Mouse (Mus musculus) monocyte, adult 59 days (primary cell): ENCODE data around the gene Lctl. TPM values are rescaled to one million over a fixed set of nuclear protein-coding genes. Genes with fewer than 3 reads are reported as not detected.

Experiments
- total RNA-seq, 2 experiments: library from RNA; stranded (reverse); gene quantifications; one replicate each; pipeline ENCODE4 v1.2.4; 2023

The Lctl gene
- not detected for total RNA-seq

GRCm38 (mm10) chr9:64116876-64117275, at the start of gene Lctl:
Gene Lctl (plus strand): TSS chr9:64117147.

GRCm38 (mm10) chr9:64172816-64173665, 56.1 kb downstream of the Lctl start, which contains the start of the genes Zwilch and Rpl4:
Gene Zwilch (minus strand): TSS chr9:64173104.
Gene Rpl4 (plus strand): TSS chr9:64173375.

GRCm38 (mm10) chr9:64178974-64179646, 62.2 kb downstream of the Lctl start, which contains the start of gene Snapc5:
Gene Snapc5 (plus strand): TSS chr9:64179274.

Other genes starting within 250 kb of the Lctl start
- gene Smad6, start 95.1 kb upstream of the Lctl start, total RNA-seq, result 1 to 10 TPM; 4.2 to 4.6 TPM
- 1 to 10 TPM; 1.0 to 2.8 TPM for gene Zwilch, start 56.0 kb downstream of the Lctl start, total RNA-seq
- 1,000 to 10,000 TPM; 1,059 to 1,121 TPM for gene Rpl4, start 56.2 kb downstream of the Lctl start, total RNA-seq
- gene Snapc5, start 62.1 kb downstream of the Lctl start, total RNA-seq, result 10 to 100 TPM; 30.2 to 33.2 TPM
- gene Uchl4, start 118.1 kb downstream of the Lctl start, total RNA-seq, result 1 to 10 TPM in 1 of 2 experiments, under 1 TPM in 1; 0.85 to 1.1 TPM
- gene Map2k1, start 136.5 kb downstream of the Lctl start, total RNA-seq, result 100 to 1,000 TPM; 128 to 144 TPM
- gene Tipin, start 164.4 kb downstream of the Lctl start, total RNA-seq, result 1 to 10 TPM; 7.6 to 9.4 TPM
- gene Dis3l, start 224.1 kb downstream of the Lctl start, total RNA-seq, result 10 to 100 TPM; 19.8 to 21.5 TPM